Comparison of ENCODE assay signal across 9 mouse cellular contexts in the genomic region with DNA sequence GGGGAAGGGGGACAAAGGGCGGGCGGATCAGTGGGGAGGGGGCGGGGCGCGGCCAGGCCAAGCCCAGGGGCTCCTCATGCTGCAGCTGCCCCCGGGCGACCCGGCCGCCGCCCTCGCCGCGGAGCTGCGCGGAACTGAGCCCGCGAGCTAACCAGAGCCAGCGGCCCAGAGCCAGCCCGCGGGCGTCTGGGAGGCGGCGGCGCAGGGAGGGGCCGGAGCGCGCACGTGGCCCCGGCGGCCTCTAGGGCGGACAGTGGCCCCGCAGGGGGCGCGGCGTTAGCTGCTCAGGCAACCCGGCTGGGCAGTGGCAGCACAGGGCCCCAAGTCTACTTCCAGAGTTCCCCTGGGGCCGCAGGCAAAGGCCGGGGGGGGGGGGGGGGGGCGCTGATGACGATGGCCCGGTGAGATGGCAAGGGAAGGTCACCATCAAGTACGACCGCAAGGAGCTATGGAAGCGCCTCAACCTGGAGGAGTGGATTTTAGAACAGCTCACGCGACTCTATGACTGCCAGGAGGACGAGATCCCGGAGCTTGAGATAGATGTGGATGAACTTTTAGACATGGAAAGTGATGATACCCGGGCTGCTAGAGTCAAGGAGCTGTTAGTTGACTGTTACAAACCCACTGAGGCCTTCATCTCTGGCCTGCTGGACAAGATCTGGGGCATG. TPM values are rescaled to one million over a fixed set of nuclear protein-coding genes. Genes with fewer than 3 reads are reported as not detected.
DNase-seq lines count a peak whose midpoint lies in the region; ATAC-seq lines count a peak whose summit lies in the region.
"Had no signal": no experiment of that assay in that cellular context is flagged by ENCODE, and none has a peak within 500 bp of the region (broad histone marks: within the 10 kb centered on the region; RNA-seq: fewer than 3 reads in every experiment).

No protein-coding gene starts in this region.

- DNase-seq in layer of hippocampus, adult 11-12 months (ENCODE audit: low spot score), result peak; percentile 12
- DNase-seq in layer of hippocampus, postnatal 25 days (ENCODE audit: extremely low spot score in 1 of 2, low spot score in 1 of 2), result no peak
- DNase-seq in cerebellum, adult 18-20 months, result peak; percentile 31 to 48
- DNase-seq in heart, postnatal 4 days, result peak; percentile 42
- peak; percentile 59 for DNase-seq in limb, embryonic 10.5 days (ENCODE audit: low spot score)

- H3K9ac ChIP-seq in forebrain, embryonic 16.5 days (replicated peaks; ENCODE audit: low read depth, low read length), result peak overlapping the region; percentile 57
- peak overlapping the region; percentile 65 for H3K9ac ChIP-seq in stomach, embryonic 16.5 days (ENCODE audit: low read length)

- H3K4me1 ChIP-seq in forebrain, embryonic 16.5 days (replicated peaks; ENCODE audit: control insufficient read depth, insufficient read depth, low read length), result no peaks in the 10 kb centered on the region
- H3K4me1 ChIP-seq in limb, embryonic 10.5 days, result no peaks in the 10 kb centered on the region
- H3K4me1 ChIP-seq in stomach, embryonic 16.5 days (ENCODE audit: control insufficient read depth, insufficient read depth, low read length), result no peaks in the 10 kb centered on the region

- 27% methylated on average over 23 of the region's 49 CpGs for WGBS in forebrain, embryonic 16.5 days
- WGBS in limb, embryonic 10.5 days, result 13% methylated on average over 44 of the region's 49 CpGs
- 20% methylated on average over 26 of the region's 49 CpGs for WGBS in stomach, embryonic 16.5 days

- peak; percentile 80 for ATAC-seq in forebrain, embryonic 16.5 days
- peak; percentile 86 for ATAC-seq in megakaryocyte-erythroid progenitor cell, adult 5-6 weeks (replicated peaks; ENCODE audit: low FRiP score, low TSS enrichment, poor library complexity, severe bottlenecking)
- ATAC-seq in stomach, embryonic 16.5 days (ENCODE audit: insufficient read depth, low FRiP score), result peak; percentile 83

- no peak overlapping the region for H3K27ac ChIP-seq in forebrain, embryonic 16.5 days (ENCODE audit: low read length)
- peak overlapping the region; percentile 78 for H3K27ac ChIP-seq in limb, embryonic 10.5 days
- H3K27ac ChIP-seq in stomach, embryonic 16.5 days (ENCODE audit: low read length), result no peak overlapping the region
- H3K27ac ChIP-seq: macrophage had no signal

- H3K36me3 ChIP-seq in forebrain, embryonic 16.5 days (ENCODE audit: control insufficient read depth, insufficient read depth), result no peaks in the 10 kb centered on the region
- H3K36me3 ChIP-seq in limb, embryonic 10.5 days, result no peaks in the 10 kb centered on the region
- H3K36me3 ChIP-seq in stomach, embryonic 16.5 days (ENCODE audit: control insufficient read depth, insufficient read depth, low read length), result no peaks in the 10 kb centered on the region

- H3K4me2 ChIP-seq in forebrain, embryonic 16.5 days (ENCODE audit: low read length), result peak overlapping the region; percentile 61
- H3K4me2 ChIP-seq in stomach, embryonic 16.5 days (ENCODE audit: low read depth, low read length), result peak overlapping the region; percentile 61

- no peaks in the 10 kb centered on the region for H3K9me3 ChIP-seq in forebrain, embryonic 16.5 days (ENCODE audit: control insufficient read depth, low read length)
- H3K9me3 ChIP-seq in limb, embryonic 10.5 days (replicated peaks), result no peaks in the 10 kb centered on the region
- no peaks in the 10 kb centered on the region for H3K9me3 ChIP-seq in stomach, embryonic 16.5 days (replicated peaks; ENCODE audit: control insufficient read depth, low read length)

- no peaks in the 10 kb centered on the region for H3K27me3 ChIP-seq in forebrain, embryonic 16.5 days (replicated peaks; ENCODE audit: control insufficient read depth, insufficient read depth, low read length)
- H3K27me3 ChIP-seq in limb, embryonic 10.5 days (ENCODE audit: low read depth, poor library complexity, severe bottlenecking), result no peaks in the 10 kb centered on the region
- H3K27me3 ChIP-seq in stomach, embryonic 16.5 days (ENCODE audit: control insufficient read depth, insufficient read depth, low read length), result no peaks in the 10 kb centered on the region

- H3K4me3 ChIP-seq in forebrain, embryonic 16.5 days (replicated peaks; ENCODE audit: low read length), result peak overlapping the region; percentile 45
- H3K4me3 ChIP-seq in limb, embryonic 10.5 days, result peak overlapping the region; percentile 50
- H3K4me3 ChIP-seq in stomach, embryonic 16.5 days (replicated peaks; ENCODE audit: low read length), result peak overlapping the region; percentile 46

RNA-seq across cellular contexts. Expression of a gene that starts 7.9 kb away (rescaled TPM):
- total RNA-seq in layer of hippocampus, postnatal 25 days (2021), result not detected
- polyA plus RNA-seq in forebrain, embryonic 16.5 days (2015; fragmentation: Nextera tagmentation; extraction: Ambion mirVana), result not detected in 2 replicates
- total RNA-seq in heart, postnatal 4 days (2021), result not detected
- not detected in 2 replicates for polyA plus RNA-seq in limb, embryonic 10.5 days (2016; fragmentation: Nextera tagmentation; extraction: Ambion mirVana)
- total RNA-seq in megakaryocyte-erythroid progenitor cell, adult 5-6 weeks (2014; fragmentation: Nextera tagmentation), result not detected in 2 replicates
- total RNA-seq in megakaryocyte-erythroid progenitor cell, adult 5-6 weeks (2017), result not detected in 2 replicates
- not detected in 2 replicates for polyA plus RNA-seq in stomach, embryonic 16.5 days (2015; fragmentation: Nextera tagmentation; extraction: Ambion mirVana)
- polyA plus RNA-seq: macrophage had no signal

RNA-seq across cellular contexts. Expression of a gene that starts 24.9 kb away (rescaled TPM):
- 10 to 100 TPM; 32.0 to 37.3 TPM for total RNA-seq in layer of hippocampus, postnatal 25 days (2021)
- 17.1 and 21.9 TPM in 2 replicates for polyA plus RNA-seq in forebrain, embryonic 16.5 days (2015; fragmentation: Nextera tagmentation; extraction: Ambion mirVana)
- total RNA-seq in heart, postnatal 4 days (2021), result 10 to 100 TPM; 20.0 to 28.5 TPM
- 19.9 and 23.2 TPM in 2 replicates for polyA plus RNA-seq in limb, embryonic 10.5 days (2016; fragmentation: Nextera tagmentation; extraction: Ambion mirVana)
- 43.9 and 57.5 TPM in 2 replicates for total RNA-seq in megakaryocyte-erythroid progenitor cell, adult 5-6 weeks (2014; fragmentation: Nextera tagmentation)
- total RNA-seq in megakaryocyte-erythroid progenitor cell, adult 5-6 weeks (2017), result 66.4 and 68.1 TPM in 2 replicates
- 89.1 and 89.9 TPM in 2 replicates for polyA plus RNA-seq in stomach, embryonic 16.5 days (2015; fragmentation: Nextera tagmentation; extraction: Ambion mirVana)

Comparison
In these comparisons a context has a peak if more than half of its experiments do, and no peak if none do; other contexts are left out.
1. DNase-seq: peak in layer of hippocampus, adult 11-12 months (single experiment), cerebellum, adult 18-20 months (2 of 2), heart, postnatal 4 days (single experiment) and limb, embryonic 10.5 days (single experiment); none in layer of hippocampus, postnatal 25 days (0 of 2).
2. Peak in every context shown above with its lines, with median percentiles within 50 percentile points of each other: ATAC-seq and H3K4me3 ChIP-seq.